Mouse (Mus musculus) right cerebral cortex, postnatal 4 days (tissue): ENCODE measurements around the gene Tmem138.
"Not testable (repeated sequence)": the region's sequence is repeated elsewhere in the genome, so short reads cannot be mapped to it uniquely, and the experiment has no call there.

Source experiments
- DNase-seq: peaks from one replicate; pipeline ENCODE4 v3.0.0-alpha.2; 2022

Tmem138 gene

DNA sequence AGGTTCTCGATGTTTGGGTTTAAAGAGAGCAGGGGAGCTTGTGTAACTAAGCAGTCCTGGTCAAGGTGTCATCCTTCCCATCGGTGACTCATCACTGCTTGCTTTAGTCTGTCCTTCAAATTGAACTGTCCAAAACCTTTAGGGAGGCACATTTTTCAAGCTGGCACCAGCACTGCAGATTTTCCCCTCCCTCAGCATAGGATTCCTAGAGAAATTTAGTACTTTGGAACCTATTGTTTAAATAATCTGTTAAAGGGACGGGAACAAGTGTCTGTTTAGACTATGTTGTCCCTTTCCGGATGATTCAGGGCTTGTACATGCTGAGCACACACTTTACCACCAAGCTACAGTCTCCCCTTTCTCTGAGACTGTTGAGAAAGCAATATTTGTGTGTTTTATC is 11.9 kb downstream of the Tmem138 start:
- DNase-seq, result no peak

DNA sequence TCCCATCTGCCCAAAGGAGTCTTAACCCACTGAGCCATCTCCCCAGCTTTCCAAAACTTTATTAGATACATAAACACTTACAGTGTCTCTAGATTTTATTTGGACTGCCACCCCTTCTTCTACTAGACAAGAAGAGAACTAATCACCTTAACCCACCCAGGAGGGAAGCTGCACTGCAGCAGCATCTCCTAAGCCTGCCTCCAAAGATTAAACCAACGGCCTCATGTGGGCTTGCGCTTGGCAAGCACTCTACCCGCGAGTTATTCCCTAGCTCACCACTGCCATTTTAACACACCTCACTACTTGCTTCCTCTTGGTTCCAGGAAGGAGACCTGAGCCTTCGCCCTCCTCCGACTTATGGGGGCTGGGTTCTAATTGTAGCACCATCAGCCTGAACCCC is 12.9 kb downstream of the Tmem138 start:
- DNase-seq, result no peak

DNA sequence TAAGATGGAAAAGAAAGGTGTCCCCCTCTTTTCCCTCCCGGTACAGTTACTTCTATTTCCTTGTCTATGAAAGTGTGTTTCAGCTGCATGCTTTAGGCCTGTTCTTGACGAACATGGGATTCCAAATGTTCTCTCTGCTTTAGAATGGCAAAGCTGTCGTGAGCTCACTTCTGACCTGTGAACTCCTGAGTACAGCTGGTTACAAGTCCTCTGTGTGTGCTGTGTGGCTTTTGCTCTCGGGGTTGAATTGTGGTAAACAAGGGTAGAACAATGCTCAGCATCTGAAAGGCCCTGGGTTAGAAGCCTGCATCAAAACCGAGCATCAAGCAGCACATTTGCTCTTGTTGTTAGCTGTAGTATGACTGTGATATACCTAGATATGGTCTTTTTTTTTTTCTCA is 14.8 kb downstream of the Tmem138 start:
- DNase-seq, result no peak

DNA sequence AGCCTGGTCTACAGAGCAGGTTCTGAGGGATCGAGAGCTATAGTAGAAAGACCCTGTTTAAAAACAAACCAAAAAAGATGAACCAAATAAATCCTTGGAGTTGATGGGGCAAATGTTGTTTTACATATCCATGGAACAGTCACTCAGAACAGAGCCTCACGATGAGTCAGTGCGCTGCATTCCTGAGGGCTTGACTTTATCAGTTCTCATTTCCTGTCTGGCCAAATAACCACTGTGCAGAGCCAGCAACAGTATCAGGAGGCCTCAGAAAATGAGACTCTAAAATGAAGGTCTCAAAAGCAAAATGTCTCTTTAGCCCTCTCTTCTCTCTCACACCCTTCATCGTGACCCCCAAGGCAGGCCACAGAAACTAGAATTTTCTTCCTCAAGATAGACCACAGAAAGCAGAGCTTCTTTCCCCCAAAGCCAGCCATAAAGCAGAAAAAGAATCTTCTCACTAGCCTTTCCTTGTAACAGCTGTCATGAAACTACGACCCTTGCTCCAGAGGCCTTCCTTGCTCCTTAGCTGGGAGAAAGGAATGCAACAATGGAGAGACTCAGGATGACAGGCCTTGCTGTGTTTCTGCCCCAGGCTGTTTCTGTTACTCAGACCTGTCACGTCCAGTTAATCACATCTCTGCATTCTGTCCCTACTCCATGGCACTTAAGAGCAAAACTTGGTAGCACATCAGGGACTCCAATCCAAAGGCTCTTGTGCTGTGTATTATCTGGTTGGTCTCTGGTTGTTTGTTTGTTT is 15.4 kb downstream of the Tmem138 start:
- DNase-seq, result no peak

DNA sequence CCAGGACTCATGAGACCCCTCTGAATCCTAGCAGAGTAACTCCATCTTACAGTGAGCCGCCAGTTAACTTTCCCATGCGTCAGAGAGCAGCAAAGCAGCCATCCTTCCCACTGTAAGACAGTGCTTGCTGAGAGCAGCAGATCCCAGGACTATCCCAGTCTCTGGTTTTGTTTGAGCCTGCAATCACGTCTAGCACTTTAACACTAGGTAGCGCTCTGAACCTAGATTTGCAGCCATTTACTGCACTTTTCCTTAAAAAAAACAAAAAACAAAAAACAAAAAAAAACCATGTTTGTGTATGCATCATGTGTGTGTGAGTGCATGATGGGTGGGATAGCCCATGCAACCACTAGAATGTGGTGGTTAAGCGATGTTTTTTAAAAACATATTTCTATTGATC is 17.1 kb downstream of the Tmem138 start:
- DNase-seq, result no peak

GRCm38 (mm10) chr19:10557837-10558375 is 19.3 kb downstream of the Tmem138 start:
- not testable (repeated sequence) for DNase-seq

DNA sequence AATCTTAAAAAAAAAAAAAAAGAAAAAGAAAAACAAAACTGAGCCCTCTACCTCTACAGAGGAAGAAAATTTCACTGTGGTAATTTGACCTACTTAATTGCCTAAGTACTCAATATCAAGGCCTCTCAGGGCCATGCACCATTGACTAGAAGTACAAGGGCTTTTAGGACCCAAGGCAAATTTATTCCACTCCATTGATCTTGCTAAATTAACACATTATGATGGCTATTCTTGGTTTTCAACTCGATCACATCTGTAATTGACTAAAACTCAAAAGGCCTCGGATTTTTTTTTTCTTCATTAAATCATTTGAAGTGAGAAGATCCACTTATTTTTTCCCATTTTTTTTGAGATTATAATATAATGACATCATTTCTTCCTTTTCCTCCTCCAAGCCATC is 19.7 kb downstream of the Tmem138 start:
- DNase-seq, result no peak

- no peak for DNase-seq
Observed at GRCm38 (mm10) chr19:10557001-10557400, 20.2 kb downstream of the Tmem138 start.

DNA sequence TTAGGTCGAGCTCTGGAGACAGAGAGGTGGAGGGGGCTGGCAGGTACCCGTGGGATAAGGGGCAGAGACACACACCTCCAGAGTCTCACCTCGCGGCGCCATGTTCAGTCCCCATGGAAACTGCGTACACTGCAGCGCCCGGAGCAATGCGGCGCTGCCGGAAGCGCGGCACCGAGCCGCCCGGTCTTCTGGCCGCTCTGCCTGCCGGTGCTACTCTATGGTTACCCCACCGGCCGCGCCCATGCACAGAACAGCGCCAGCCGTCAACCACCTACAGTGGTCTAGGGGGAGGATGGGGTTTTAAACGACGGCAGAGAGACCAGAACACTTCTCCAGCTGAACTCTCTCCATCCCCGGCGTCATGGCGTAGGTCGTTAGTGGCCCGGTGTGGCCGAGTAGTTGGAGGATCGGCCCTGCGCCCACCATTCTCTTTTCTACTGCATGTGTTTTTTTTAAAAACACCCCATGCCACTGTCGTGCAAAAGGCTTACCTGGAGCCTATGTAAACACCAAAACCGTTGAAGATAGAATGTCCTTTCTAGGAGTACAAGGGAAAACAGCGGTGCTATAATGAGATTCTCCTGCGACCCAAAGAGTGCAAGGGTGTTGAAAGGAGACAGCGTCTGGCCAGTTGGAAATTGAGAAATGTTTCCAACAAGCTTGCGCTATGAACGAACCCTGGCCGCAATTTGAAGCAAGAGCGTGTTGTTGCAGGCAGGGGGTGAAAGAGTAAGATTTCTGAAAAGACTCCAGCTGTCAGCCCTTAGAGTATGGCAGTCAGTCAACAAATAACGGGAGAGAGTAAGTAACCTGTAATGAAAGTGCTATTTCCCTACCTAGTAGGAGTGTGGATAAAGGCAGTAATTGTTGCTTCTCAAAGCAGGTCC is 21.3 kb downstream of the Tmem138 start, which contains the start of gene Tmem216:
TSS of gene Tmem216 (minus strand) at position 615 of the 887 bp plus-strand sequence.
- DNase-seq, result peak; percentile 84

DNA sequence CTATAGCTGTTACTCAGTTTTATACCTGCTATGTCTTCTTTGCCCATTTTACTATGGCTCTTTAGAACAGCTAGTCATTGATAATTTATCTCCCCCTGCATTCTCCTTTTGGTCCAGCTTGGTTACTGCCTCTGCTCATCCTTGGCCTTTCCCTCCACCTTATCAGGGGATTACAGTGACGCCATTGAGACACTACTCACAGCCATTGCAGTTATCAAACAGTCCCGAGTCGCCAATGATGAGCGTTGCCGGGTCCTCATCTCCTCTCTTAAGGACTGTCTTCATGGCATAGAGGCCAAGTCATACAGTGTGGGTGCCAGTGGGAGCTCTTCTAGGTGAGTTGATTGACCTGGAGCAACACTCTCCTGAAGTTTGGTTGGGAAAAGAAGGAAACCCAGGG is 37.7 kb downstream of the Tmem138 start:
- DNase-seq, result no peak

GRCm38 (mm10) chr19:10530082-10530481 is 47.1 kb downstream of the Tmem138 start:
- no peak for DNase-seq

GRCm38 (mm10) chr19:10525910-10526309 is 51.3 kb downstream of the Tmem138 start, which contains the start of gene Sdhaf2:
Gene Sdhaf2 (minus strand): TSS chr19:10526142.
- DNase-seq, result peak; percentile 27

GRCm38 (mm10) chr19:10525106-10525901 is 51.9 kb downstream of the Tmem138 start, which contains the start of gene Cpsf7:
Gene Cpsf7 (plus strand): TSS chr19:10525266.
- DNase-seq, result peak; percentile 90

- DNase-seq, result no peak
Observed at GRCm38 (mm10) chr19:10524784-10525105, 52.4 kb downstream of the Tmem138 start.

- DNase-seq, result no peak
Observed at GRCm38 (mm10) chr19:10523483-10524080, 53.6 kb downstream of the Tmem138 start.

GRCm38 (mm10) chr19:10521926-10522325 is 55.2 kb downstream of the Tmem138 start:
- no peak for DNase-seq
